Mouse (Mus musculus): ENCODE measurements around the gene Ppig. TPM values are rescaled to one million over a fixed set of nuclear protein-coding genes. Genes with fewer than 3 reads are reported as not detected.
"Not testable (repeated sequence)": the region's sequence is repeated elsewhere in the genome, so short reads cannot be mapped to it uniquely, and the experiment has no call there.

The Ppig gene
- total RNA-seq (2021) = 10 to 100 TPM; 53.0 to 54.3 TPM
- long read RNA-seq, experiment 1, full-length matches to known transcripts = 20 of 27 reads
- long read RNA-seq, experiment 1, partial matches to known transcripts = 2 of 27 reads
- long read RNA-seq, experiment 1, other reads (novel, unspliced or antisense) = 5 of 27 reads
- long read RNA-seq, experiment 2, full-length matches to known transcripts = 16 of 24 reads
- long read RNA-seq, experiment 2, partial matches to known transcripts = 0 of 24 reads
- long read RNA-seq, experiment 2, other reads (novel, unspliced or antisense) = 8 of 24 reads

DNA sequence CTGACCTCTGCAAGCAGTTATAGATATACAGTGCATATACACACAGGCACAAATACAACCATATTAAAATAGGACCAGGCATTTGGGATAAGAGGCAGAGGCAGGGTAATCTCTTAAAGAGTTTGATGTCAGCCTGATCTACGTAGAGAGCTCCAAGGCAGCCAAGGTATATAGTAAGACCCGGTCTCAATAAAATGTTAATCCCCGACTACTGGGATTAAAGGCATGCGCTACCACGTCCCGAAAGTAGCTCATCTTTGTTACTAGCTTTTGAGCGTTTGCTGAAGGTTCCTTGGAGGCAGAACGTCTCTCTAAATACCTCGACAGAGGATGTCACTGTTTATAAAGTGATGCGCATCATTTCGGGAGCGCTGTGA lies at the start of gene Ppig:
Gene Ppig, plus strand, starts transcription at position 273 of the 377 bp plus-strand sequence.
- no peak for DNase-seq (ENCODE audit: low spot score in 2 of 2)
- intact Hi-C loops (cut with DNase I) = no loop called here

DNA sequence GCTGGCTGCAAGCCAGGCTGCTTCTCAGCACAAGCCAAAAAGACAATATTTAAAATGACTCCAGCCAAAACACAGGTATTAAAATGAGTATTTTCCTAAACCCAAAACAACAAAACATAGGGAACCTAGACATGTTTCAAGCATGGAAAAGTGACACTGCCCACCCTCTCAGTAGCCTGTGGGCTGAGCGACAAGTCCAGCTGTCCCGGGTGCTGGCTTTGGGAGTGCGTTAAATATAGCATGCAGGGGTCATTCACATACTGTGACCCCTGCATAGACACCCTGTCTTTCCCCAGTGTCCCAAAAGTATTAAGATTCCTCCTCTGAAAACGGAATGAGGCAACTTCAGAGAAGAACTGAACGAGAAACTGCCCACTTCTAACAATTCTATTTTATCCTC lies 48.6 kb upstream of the Ppig start:
- intact Hi-C loops (cut with DNase I) = no loop called here
- DNase-seq (ENCODE audit: low spot score in 2 of 2) = no peak

DNA sequence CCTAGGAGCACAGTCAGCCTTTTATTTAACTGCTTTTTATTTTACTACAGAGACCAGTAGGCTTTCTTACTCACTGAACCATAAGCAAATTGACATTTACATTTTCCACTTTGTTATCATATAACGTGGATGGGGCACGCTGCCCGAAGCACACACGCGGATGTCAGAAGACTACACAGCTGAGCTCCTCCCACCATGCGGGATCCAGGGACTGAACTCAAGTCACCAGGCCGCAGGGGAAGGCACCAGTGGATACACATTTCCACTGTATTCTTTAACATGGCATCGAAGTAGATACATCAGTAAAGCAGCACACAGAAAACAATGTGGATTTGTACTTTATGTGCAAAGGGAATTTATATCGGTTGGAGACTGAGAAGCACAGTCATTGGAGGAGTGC lies 47.1 kb upstream of the Ppig start:
- intact Hi-C loops (cut with DNase I) = no loop called here
- no peak for DNase-seq (ENCODE audit: low spot score in 2 of 2)

DNA sequence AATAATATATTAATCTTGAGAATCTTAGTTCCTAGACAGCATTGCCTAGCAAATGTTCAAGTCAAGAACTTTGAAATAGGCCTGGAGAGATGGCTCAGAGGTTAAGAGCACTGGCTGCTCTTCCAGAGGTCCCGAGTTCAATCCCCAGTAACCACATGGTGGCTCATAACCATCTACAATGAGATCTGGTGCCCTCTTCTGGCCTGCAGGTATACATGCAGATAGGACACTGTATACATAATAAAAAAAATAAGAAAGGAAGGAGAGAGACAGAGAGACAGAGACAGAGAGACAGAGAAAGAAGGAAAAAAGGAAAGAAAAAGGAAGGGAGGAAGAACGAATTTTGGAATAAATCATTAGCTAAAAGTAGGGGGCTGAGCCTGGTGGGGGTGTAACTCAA lies 45.6 kb upstream of the Ppig start:
- no peak for DNase-seq (ENCODE audit: low spot score in 2 of 2)
- intact Hi-C loops (cut with DNase I) = no loop called here

DNA sequence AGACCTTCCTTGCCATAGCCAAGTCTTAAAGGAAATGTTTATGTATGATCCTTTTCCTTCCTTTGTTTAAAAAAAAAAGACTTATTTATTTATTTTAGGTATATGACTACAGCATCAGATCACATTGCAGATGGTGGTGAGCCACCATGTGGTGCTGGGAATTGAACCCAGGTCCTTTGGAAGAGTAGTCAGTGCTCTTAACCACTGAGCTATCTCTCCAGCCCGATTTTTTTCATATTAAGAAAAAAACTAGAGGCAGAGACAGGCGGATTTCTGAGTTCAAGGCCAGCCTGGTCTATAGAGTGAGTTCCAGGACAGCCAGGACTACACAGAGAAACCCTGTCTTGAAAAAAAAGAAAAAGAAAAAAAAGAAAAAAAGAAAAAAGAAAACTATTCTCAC lies 45.1 kb upstream of the Ppig start:
- DNase-seq (ENCODE audit: low spot score in 2 of 2); intact Hi-C loops (cut with DNase I): not testable (repeated sequence)

DNA sequence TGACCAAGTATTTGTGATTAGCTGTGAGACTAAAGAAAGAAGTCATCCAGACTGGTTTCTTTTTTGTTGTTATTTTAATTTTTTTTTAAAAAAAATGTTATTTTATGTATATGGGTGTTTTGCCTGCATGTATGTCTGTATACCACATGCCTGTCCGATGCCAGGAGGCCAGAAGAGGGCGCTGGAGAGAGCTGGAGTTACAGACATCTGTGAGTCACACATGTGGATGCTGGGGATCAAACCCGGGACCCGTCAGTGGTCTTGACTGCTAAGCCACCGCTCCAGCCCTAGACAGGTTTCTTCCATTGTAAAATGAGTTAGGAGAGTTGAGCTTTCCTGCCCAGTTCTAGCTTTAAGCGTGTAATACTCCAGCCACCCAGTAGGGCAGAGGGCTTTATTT lies 42.4 kb upstream of the Ppig start:
- intact Hi-C loops (cut with DNase I) = no loop called here
- no peak for DNase-seq (ENCODE audit: low spot score in 2 of 2)

DNA sequence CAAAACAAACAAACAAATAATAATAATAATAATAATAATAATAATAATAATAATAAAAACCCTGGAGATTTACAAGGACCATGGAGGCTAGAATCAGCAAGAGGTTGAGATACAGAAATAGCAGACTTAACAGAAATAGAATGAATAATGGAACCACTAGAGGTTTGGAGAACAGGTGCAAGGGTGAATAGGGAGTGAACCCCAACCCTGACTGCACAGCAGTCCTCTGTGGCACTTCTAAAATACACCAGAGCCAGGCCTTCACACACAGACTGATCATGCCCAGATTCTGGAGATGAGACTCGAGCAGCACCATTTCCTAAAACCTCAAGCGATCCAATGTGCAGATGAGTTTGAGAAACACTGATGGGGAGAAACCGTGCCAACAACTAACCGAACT lies 40.4 kb upstream of the Ppig start:
- intact Hi-C loops (cut with DNase I) = no loop called here
- DNase-seq (ENCODE audit: low spot score in 2 of 2) = no peak

DNA sequence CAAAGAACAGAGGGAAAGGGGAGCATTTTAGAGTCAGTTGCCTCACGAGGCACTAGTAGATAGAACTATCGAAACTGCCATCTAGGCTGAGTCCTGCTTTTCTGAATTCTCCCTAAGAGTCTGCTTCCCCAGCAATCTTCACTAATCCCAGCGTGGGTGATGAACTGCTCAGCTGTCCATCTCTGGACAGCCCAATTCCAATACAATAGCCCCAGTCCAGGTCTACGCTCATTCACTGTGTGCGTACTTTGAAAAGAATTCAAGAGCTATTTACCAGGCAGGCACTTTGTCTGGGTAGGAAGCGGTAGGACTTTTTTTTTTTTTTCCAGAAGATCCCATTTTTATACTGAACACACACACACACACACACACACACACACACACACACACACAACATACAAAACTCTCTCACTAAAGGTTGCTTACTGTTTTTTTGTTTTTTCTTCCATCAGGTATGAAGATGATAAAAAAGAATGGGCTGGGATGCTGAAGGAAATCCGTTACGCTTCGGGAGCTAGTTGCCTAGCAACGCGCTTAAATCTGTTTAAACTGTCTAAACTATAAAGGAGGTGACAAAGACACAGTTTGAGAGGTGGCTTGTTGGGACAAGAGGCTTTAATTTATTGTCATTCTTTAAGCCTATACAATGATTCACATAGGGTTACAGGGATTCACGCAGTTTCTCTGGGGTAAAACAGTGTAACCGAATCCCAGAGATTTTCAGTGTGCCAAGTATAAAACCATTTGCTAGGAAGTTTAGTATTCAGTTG lies 39.1 kb upstream of the Ppig start:
- peak; percentile 20 to 32 for DNase-seq (ENCODE audit: low spot score in 2 of 2)
- intact Hi-C loops (cut with DNase I) = no loop called here

DNA sequence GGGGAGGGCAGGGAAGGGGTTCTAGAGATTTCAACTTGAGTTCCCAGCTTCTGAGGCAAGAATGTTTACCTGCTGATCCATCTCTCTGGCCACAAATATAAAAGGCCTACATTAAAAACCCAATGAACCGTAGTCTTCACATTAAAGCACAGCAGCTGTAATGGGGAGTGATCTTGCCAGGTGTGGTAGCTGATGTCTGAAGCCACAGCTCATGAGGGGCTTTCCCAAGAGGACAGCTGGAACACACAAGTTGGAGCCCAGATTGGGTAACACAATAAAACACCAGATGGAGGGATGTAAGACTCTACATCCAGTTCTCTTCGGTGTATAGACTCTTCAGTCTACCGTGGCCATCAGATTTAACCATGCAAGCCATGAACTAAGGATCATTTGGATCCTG lies 37.9 kb upstream of the Ppig start:
- intact Hi-C loops (cut with DNase I) = no loop called here
- DNase-seq (ENCODE audit: low spot score in 2 of 2) = no peak

DNA sequence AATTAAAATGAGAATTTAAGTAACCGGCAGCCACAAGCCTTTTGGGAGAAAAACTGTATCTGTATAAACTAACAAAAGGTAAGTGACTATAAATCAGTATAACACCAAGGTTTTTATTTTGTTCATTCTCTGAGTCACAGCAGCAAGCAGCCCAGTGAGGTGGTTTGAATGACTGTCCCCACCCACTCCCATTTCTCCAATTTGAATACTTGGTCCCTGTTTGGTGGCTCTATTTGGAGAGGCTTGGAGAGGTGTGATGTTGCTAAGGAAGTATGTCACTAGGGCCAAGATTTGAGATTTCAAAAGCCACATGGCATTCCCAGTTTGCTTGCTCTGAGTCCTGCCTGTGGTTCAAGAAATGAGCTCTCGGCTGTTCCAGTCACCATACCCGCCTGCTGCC lies 32.1 kb upstream of the Ppig start:
- intact Hi-C loops (cut with DNase I) = no loop called here
- DNase-seq (ENCODE audit: low spot score in 2 of 2) = no peak

DNA sequence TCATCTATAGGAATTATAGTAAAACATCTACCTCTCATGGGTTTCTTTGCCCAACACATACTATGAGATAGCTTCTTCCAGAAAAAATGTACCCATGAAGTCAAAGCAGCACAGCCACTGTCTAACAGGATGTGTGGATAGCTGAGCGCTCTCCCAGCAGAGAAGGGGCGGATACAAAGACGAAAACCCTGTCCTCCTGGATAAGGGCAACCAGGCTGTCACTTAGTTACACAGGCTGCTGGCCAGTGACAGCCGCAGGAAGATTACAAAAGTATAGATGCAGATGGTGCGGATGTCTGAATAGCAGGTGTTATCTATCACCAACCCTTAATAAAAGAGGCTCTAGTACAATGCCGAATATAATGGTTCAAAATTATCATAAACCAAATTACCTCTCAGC lies 31.5 kb upstream of the Ppig start:
- no peak for DNase-seq (ENCODE audit: low spot score in 2 of 2)
- intact Hi-C loops (cut with DNase I) = no loop called here

DNA sequence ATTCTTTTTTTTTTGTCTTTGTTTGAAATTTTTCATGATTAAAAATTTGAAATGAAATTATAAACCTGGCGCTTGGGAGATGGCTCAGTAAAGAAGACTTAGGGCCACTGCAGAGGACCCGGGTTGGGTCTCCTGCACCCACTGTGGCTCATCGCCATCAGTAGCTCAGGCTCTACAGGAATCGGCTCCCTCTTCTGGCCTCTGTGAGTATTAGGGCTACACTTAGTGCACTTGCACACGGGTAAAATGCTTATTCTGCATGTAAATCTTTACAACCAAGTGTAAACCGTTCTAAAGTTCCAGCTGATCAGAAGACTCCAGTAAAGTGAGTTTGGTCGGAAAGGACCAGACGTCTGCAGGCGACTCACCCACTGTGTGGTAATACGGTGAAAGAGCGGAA lies 28.8 kb upstream of the Ppig start:
- intact Hi-C loops (cut with DNase I) = no loop called here
- no peak for DNase-seq (ENCODE audit: low spot score in 2 of 2)

DNA sequence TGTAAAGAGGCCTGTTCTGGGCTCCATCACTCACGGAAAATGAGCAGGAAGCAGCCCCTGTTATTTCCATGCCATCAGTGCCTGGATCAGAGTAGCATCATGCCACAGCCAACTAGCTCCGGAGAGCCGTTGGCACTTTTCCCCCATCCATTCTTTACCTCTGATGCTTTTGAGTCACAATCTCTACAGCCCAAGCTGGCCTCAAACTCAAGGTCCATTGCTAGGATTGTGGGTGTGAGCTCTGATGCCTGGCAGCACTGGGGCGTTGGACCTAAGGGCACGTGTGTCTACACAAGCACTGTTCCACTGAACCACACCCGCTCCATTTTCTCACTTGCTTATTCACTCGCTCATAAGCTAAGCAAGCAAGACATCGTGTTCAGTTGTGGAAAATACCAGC lies 21.9 kb upstream of the Ppig start:
- intact Hi-C loops (cut with DNase I) = loop anchor here (5.0 kb wide), 1 partner anchor 33 kb away; no protein-coding TSS in a partner anchor
- DNase-seq (ENCODE audit: low spot score in 2 of 2) = no peak

DNA sequence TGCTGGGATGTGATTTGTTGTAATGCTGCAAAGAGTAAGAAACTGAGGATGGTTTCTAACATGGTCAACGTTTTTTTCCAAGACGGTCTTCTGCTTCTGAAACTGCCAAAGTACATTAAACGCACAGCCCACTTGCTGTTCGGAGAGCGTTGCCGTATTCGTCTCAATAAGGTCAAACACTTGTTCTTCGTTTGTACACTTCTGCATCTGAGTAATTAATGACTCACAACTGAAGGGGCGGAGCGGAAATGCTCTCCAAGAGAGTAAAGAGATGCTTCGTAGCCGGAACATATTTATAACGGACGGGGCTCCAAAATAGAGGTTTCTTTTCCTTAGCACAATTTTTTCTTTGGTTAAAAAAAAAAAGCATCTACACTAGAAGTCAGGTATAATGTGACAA lies 10.2 kb upstream of the Ppig start:
- DNase-seq (ENCODE audit: low spot score in 2 of 2) = peak; percentile 14 to 19
- intact Hi-C loops (cut with DNase I) = no loop called here

DNA sequence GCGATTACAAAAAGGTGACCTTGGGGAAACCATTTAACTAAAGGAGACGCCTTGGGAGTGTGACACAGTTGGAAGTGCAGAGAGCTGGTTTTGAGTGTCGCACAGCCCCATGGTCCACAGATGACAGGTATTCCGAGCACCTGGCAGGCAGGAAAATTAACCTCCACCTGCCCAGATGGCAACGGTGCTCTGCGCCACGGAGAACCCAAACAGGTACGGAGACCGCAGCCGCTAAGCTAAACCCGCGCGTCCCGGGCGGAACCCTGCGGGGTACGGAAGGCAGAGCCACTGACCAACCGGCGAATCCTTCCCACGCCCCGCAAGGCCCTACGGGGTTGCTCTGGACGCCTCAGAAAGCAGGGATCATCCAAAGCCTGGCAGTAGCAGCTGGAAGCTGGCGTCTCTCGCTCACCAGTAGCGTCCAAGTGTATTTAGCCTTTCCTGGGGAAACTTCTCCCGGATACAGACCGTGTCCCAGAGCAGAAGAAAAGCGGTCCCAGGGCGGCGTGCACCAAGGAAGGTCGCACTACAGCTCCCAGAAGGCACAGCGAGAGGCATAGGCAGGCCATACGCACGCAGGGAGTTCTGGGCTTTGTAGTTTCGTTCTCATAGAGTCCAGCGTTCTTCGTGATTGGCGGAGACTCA lies 9.2 kb upstream of the Ppig start, which contains the start of gene Fastkd1:
Gene Fastkd1, minus strand, starts transcription at position 536 of the 645 bp plus-strand sequence.
- intact Hi-C loops (cut with DNase I) = no loop called here
- DNase-seq (ENCODE audit: low spot score in 2 of 2) = peak; percentile 88 to 94

DNA sequence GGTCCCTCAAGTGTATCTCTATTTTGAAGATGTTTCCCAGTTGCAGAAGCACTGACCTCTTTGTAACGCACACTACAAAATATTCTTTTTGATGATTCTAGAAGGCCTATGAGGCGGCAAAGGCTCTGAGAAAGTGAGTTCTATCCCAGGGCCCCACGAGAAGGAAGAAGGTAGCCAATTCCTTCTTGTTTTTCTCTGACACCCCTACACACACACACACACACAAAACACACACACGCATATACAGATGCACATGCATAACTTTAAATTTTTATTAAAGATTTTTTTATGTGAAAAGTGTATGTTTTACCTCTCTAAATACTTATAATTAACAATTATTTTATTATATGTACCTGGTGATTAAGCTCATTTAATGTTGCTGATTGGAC lies 8.7 kb upstream of the Ppig start:
- intact Hi-C loops (cut with DNase I) = no loop called here
- no peak for DNase-seq (ENCODE audit: low spot score in 2 of 2)

DNA sequence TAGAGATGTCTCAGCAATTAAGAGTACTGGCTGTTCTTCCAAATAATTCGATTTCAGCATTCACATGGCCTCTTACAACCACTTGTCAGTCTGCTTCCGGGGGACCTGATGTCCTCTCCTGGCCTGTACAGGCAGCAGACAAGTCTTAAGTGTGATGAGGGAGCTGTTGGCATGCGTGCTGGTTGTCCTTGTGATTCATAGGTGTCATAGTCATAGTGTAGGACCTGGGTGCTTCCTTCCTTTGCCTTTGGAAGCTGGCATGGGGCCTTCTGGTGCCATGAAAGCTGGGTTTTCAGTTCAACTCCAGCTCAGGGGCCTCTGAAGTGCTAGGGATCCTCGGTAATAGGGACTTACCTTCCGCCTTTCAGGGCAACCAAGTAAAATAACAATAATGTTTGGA lies 8.2 kb upstream of the Ppig start:
- intact Hi-C loops (cut with DNase I) = no loop called here
- no peak for DNase-seq (ENCODE audit: low spot score in 2 of 2)

DNA sequence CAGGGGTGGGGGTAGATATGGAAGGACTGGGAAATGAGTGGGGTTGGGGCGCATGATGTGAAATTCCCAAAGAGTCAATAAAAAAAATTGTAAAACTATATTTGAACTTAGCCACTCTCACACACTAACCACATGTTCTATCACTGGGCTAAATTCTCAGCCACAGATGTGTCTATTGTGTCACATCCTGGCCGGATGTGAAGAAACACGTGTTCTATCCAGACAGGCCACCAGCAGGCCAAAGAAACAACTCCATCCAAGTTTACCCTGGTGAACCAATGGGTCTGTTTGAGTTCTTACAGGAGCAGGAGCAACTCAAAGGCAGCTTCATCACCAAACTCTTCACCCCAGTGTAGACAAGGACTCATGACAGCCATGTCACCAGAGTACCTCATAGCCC lies 5.9 kb upstream of the Ppig start:
- no peak for DNase-seq (ENCODE audit: low spot score in 2 of 2)
- intact Hi-C loops (cut with DNase I) = no loop called here

DNA sequence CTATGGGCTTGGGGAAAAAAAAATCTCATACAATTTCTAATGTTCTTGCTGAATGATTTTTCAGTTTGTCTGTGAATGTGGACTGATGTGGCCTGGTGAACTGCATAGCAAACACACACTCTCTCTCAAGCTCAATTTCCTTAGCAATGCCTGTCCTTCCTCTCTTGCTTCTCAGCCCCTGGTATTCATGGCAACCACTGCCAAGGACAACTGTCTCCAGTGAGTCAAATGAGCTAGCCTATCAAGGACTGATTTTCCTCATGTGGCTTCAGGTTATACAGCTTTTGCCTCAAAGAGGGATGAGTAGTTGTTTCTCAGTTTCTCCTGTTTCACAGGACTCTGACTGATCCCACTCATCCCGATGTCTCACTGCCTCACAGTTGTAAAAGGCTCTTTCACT lies 3.2 kb upstream of the Ppig start:
- intact Hi-C loops (cut with DNase I) = no loop called here
- DNase-seq (ENCODE audit: low spot score in 2 of 2) = peak in 1 of 2 experiments; percentile 13

DNA sequence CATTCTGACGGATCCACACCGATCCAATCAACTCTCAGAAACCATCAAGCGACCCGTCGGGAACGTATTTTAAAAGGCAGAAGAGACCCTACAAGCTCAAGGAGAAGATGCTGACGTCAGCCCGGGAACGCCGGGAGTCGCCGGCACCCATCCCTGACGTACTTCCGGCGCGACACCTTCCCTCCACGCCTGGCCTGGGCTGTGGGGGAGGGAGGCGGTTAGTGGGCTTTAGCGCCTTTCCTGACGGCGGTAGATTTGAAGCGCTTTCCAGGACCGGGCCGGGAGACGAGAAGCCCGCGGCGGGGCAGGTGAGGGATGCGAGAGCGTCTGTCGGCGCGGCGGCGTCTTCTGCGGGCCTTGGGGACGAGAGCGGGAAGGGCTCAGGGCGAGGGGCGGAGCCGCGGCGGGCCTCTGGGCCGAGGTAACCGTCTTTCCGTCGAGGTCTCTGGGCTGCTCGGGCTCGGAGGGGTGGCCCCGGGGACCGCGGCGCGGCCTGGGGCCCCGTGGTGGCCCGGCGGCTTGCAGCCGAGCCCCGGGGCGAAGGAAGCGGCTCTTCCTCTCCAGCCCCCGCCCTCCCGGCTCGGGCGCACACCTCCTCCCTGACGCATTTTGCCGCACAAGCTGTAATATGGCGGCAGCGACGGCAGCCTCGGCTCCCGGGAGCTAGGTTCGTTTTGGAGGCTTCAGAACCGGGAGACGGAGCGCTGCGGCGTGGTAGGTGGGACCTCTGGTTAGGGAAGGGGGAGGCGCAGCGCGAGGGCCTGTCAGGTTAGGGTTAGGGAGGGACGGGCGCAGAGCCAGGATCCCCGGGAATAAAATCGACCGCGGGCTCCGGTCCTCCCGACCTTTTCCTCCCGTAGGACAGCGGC lies 539 bp downstream of the Ppig start:
- DNase-seq (ENCODE audit: low spot score in 2 of 2) = peak; percentile 91 to 96
- intact Hi-C loops (cut with DNase I) = no loop called here
